Mouse (Mus musculus) liver, embryonic 16.5 days (tissue): ENCODE measurements around the gene Nr6a1. TPM values are rescaled to one million over a fixed set of nuclear protein-coding genes. Genes with fewer than 3 reads are reported as not detected.

ENCODE experiments used
- ATAC-seq: fragments of 200-750 bp; cut with Nextera tagmentation; 2 replicates; pipeline ENCODE4 v1.8.0; 2017; ENCODE audit warnings: low read depth, mild to moderate bottlenecking, moderate number of reproducible peaks, moderate library complexity
- H3K27ac ChIP-seq: fragments of 300-500 bp; sonication (generic); 2 replicates; pipeline ENCODE4 v1.5.1; 2014; ENCODE audit warnings: mild to moderate bottlenecking, low read length
- H3K27me3 ChIP-seq: fragments of 300-500 bp; sonication (generic); 2 replicates; pipeline ENCODE4 v1.6.1; 2014; ENCODE audit warnings: low read depth, low read length, mixed read lengths; ENCODE audit not compliant: control insufficient read depth, insufficient read depth
- H3K36me3 ChIP-seq: fragments of 300-500 bp; sonication (generic); 2 replicates; pipeline ENCODE4 v1.6.1; 2014; ENCODE audit warnings: mild to moderate bottlenecking; ENCODE audit not compliant: control insufficient read depth, insufficient read depth
- H3K4me1 ChIP-seq: fragments of 300-500 bp; sonication (generic); 2 replicates; pipeline ENCODE4 v1.6.1; 2014; ENCODE audit warnings: low read depth, low read length, mixed read lengths; ENCODE audit not compliant: control insufficient read depth
- H3K4me2 ChIP-seq: fragments of 300-500 bp; sonication (generic); 2 replicates; pipeline ENCODE4 v1.6.1; 2014; ENCODE audit warnings: low read depth, low read length, mixed read lengths
- H3K4me3 ChIP-seq: fragments of 300-500 bp; sonication (generic); 2 replicates; pipeline ENCODE4 v1.5.1; 2014; ENCODE audit warnings: low read depth, mild to moderate bottlenecking, low read length
- H3K9ac ChIP-seq: fragments of 300-500 bp; sonication (generic); 2 replicates; pipeline ENCODE4 v1.6.1; 2014; ENCODE audit warnings: low read depth, low read length
- H3K9me3 ChIP-seq: fragments of 300-500 bp; sonication (generic); replicated peaks from 2 replicates; pipeline ENCODE4 v1.6.1; 2016; ENCODE audit warnings: low read length; ENCODE audit not compliant: control insufficient read depth
- WGBS: fragments of 180-500 bp; shearing (Covaris S2); extraction: QIAGEN DNeasy Blood & Tissue Kit; methylation state at CpG from one replicate; pipeline ENCODE4 v1.1.7; 2014; ENCODE audit not compliant: insufficient replicate concordance; 5-methylcytosine and 5-hydroxymethylcytosine counted together
- polyA plus RNA-seq: library from polyadenylated mRNA; unstranded; fragments of >200 nt; fragmentation: Nextera tagmentation; extraction: Ambion mirVana; gene quantifications from 2 replicates; pipeline ENCODE4 v1.2.1, GENCODE M21; 2015

Gene Nr6a1
- polyA plus RNA-seq, 1 experiment from 2014 or later: 0.94 TPM

DNA sequence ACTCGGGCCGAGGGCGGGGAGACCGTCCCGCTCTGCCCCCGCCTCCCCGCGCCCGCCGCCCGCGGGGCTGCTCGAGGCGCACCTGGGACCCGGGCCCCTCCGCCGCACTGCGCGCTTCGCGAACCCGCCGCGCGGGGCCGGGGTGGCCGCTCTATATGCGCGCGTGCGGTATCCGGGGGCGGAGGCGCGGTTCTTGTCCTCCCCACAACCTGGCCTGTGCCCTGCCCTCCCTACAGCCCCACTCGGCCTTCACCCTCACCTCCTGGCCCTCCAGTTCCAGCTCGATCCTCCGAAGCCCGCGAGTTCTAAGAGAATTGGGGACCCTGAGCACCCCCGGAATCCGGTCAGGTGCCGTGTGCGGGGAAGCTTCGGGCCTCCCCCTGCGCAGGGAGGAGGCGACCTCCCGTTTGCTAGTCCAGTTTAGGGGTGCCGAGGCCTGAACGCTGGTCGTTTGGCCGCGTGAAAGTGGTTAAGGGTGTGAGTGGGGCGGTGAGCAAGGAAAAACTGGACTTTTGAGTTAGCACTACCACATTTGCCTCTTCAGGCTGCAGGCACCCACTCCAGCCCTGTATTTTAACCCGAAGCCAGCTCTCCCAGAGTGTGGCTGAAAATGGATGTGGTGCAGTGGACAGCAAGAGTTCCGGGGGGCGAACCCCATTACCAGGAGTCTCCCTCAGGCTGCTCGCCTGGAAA lies 215.3 kb downstream of the Nr6a1 start:
- ATAC-seq: no peak
- no peak overlapping the region for H3K27ac ChIP-seq
- H3K4me1 ChIP-seq: no peaks in the 10 kb centered on the region; the same call in none of the 2 replicates
- no peak overlapping the region for H3K9ac ChIP-seq
- no peaks in the 10 kb centered on the region for H3K36me3 ChIP-seq
- WGBS: 7% methylated on average over 47 of the region's 58 CpGs
- peak overlapping the region; percentile 49 for H3K4me2 ChIP-seq
- H3K4me3 ChIP-seq: peak overlapping the region; percentile 36
- H3K9me3 ChIP-seq: no peaks in the 10 kb centered on the region
- H3K27me3 ChIP-seq: peaks cover 66% of the 10 kb centered on the region

DNA sequence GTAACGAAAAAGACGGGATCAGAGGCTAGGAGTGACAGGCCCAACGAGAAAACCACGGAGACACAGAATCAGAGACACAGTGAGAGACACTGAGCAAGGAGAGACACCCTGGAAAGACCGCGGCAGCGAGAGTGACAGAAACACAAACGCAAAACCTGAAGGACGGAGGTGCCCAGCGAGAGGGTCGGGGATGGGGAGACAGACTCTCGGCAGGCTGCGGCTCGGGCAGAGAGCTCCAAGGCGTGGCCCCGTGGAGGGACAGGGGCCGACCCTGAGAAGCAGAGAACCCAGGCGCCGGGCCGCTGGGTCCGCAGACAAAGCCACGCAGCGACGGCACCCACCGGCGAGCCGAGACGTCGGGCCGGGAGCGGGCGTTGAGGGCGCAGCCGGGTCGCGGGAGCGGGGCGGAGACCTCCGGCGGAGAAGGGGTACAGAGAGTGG lies 216.0 kb downstream of the Nr6a1 start:
- Histone ChIP-seq H3K36me3 (no peaks in the 10 kb centered on the region), H3K27me3 (peaks cover 74% of the 10 kb centered on the region), H3K4me3 (peak overlapping the region; percentile 36), H3K9ac (no peak overlapping the region), H3K27ac (no peak overlapping the region), H3K9me3 (no peaks in the 10 kb centered on the region), H3K4me1 (no peaks in the 10 kb centered on the region; the same call in none of the 2 replicates), H3K4me2 (peak overlapping the region; percentile 49)
- WGBS: 3% methylated on average over 40 of the region's 40 CpGs
- ATAC-seq: no peak

DNA sequence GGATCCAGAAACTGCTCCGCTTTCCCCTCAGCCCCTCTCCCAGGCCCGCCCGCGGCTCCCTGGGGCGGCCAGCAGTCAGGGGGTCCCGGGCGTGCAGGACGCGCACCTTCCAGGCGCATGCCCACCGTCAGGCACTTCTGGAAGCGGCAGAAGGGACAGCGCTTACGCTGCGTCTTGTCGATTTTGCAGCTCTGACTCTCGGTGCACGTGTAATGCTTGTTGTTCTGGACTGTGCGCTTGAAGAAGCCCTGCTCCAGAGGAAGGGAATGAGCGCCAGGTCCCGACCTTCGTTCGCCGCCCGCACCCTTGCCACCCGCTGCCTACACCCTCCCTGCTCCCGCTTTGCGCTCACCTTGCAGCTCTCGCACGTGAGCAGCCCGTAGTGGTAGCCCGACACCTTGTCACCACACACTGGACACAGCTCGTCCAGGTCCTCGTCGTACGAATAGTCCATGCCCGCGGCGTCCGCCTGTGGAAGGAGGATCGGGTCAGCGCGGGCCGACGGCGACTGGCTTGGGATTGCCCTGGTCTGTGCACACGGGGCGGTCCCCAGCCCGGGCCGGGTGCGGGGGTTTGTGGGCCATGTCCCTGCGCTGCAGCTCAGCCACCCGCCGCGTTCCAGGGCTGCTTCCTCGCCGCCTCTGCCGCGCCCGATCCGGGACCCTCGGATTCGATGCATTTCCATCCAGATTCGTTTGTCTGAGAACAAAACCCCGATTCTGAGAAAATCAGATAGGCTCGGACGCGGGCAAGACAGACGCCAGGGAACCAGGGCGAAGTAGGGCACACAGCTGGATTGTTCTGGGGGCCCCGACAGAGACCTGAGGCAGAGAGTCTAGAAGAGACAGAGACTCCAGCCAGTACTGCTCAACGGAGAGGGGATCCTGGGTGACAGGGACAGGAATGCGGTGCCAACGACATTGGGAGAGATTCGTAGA lies 216.9 kb downstream of the Nr6a1 start:
- Histone ChIP-seq H3K36me3 (no peaks in the 10 kb centered on the region), H3K4me3 (peak overlapping the region; percentile 11; the same call in 1 of the 2 replicates), H3K9me3 (no peaks in the 10 kb centered on the region), H3K4me1 (no peaks in the 10 kb centered on the region; the same call in none of the 2 replicates), H3K9ac (no peak overlapping the region), H3K27ac (no peak overlapping the region), H3K4me2 (peak overlapping the region; percentile 24; the same call in 1 of the 2 replicates), H3K27me3 (peaks cover 81% of the 10 kb centered on the region)
- WGBS: 1% methylated on average over 75 of the region's 75 CpGs
- ATAC-seq: no peak

GRCm38 (mm10) chr2:38708907-38709688 lies 218.4 kb downstream of the Nr6a1 start:
- H3K9ac ChIP-seq: no peak overlapping the region
- H3K27ac ChIP-seq: no peak overlapping the region
- no peak for ATAC-seq
- H3K9me3 ChIP-seq: no peaks in the 10 kb centered on the region
- H3K4me2 ChIP-seq: no peak overlapping the region
- H3K36me3 ChIP-seq: no peaks in the 10 kb centered on the region
- no peaks in the 10 kb centered on the region; the same call in none of the 2 replicates for H3K4me1 ChIP-seq
- H3K4me3 ChIP-seq: no peak overlapping the region
- 24% methylated on average over 12 of the region's 12 CpGs for WGBS
- peaks cover 81% of the 10 kb centered on the region for H3K27me3 ChIP-seq

DNA sequence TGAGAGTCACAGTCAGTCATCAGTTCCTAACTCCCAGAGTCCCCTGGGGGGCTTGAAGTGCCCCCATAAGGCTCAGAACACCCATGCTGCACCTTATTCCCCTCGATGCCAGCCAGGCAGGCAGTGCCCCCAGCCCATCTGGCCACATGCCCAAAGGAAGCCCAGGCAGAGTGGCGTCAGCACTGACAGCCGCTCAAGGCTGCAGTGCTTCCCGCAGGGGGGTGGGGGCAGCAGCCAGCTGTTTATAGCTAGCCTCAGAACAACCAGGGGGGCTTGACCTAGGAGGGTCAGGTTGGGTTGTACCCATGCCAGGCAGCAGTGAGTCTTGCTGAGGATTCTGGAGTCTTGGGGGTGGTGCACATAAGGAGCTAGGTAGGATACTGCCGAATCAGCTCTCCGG lies 220.8 kb downstream of the Nr6a1 start:
- H3K4me3 ChIP-seq: no peak overlapping the region
- H3K9ac ChIP-seq: no peak overlapping the region
- H3K9me3 ChIP-seq: no peaks in the 10 kb centered on the region
- H3K27ac ChIP-seq: no peak overlapping the region
- no peak overlapping the region for H3K4me2 ChIP-seq
- H3K36me3 ChIP-seq: no peaks in the 10 kb centered on the region
- no peak for ATAC-seq
- peaks cover 57% of the 10 kb centered on the region for H3K27me3 ChIP-seq
- WGBS: 28% methylated on average over 6 of the region's 6 CpGs
- no peaks in the 10 kb centered on the region; the same call in none of the 2 replicates for H3K4me1 ChIP-seq

DNA sequence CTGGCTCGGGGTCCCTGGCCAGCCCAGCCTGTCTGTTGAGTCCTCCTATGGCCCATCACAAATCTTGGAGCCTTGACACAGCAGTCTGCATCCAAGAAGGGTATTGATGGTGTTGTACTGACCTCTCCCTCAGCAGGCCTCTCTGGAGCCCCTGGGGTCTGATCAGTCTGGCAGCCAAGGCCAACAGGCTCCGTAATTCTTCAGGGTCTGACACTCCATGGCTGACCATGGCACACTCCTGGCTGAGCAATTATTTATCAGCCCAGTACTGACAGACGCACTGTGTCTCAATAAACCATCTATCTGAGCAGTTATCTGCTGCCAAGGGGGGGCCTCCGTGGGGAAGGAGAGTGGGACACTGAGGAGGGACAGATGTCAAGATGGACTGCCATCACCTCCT lies 222.5 kb downstream of the Nr6a1 start:
- H3K27me3 ChIP-seq: peaks cover 41% of the 10 kb centered on the region
- H3K36me3 ChIP-seq: no peaks in the 10 kb centered on the region
- no peaks in the 10 kb centered on the region for H3K9me3 ChIP-seq
- no peak overlapping the region for H3K27ac ChIP-seq
- H3K4me1 ChIP-seq: no peaks in the 10 kb centered on the region
- no peak overlapping the region for H3K4me2 ChIP-seq
- WGBS: 41% methylated on average over 4 of the region's 4 CpGs
- H3K9ac ChIP-seq: no peak overlapping the region
- ATAC-seq: no peak
- no peak overlapping the region for H3K4me3 ChIP-seq

GRCm38 (mm10) chr2:38704336-38704735 lies 223.2 kb downstream of the Nr6a1 start:
- ATAC-seq: no peak
- Histone ChIP-seq H3K4me2 (no peak overlapping the region), H3K27me3 (peaks cover 34% of the 10 kb centered on the region), H3K27ac (no peak overlapping the region), H3K4me1 (no peaks in the 10 kb centered on the region), H3K36me3 (no peaks in the 10 kb centered on the region), H3K4me3 (no peak overlapping the region), H3K9me3 (no peaks in the 10 kb centered on the region), H3K9ac (no peak overlapping the region)
- WGBS: 58% methylated on average over 9 of the region's 9 CpGs

GRCm38 (mm10) chr2:38700177-38700576 lies 227.3 kb downstream of the Nr6a1 start:
- Histone ChIP-seq H3K9ac (no peak overlapping the region), H3K27ac (no peak overlapping the region), H3K4me1 (no peaks in the 10 kb centered on the region), H3K4me3 (no peak overlapping the region), H3K27me3 (no peaks in the 10 kb centered on the region; the same call in none of the 2 replicates), H3K36me3 (no peaks in the 10 kb centered on the region), H3K4me2 (no peak overlapping the region), H3K9me3 (no peaks in the 10 kb centered on the region)
- no peak for ATAC-seq
- 53% methylated on average over 5 of the region's 5 CpGs for WGBS
